Mouse (Mus musculus): ENCODE results near the gene Ly9.

GRCm38 (mm10) chr1:171630041-171630440, 22.8 kb upstream of the Ly9 start:
- TF ChIP-seq POLR2A (IDR thresholded peaks at IDR 0.05; ENCODE audit: low read depth, low read length) (no peak), CTCF (IDR thresholded peaks at IDR 0.05; ENCODE audit: borderline replicate concordance, insufficient read depth, low read length) (no peak)

All from embryonic fibroblast, embryonic 13.5 days (primary cell).